Mouse (Mus musculus): ENCODE data around the gene Inpp5k.

GRCm38 (mm10) chr11:75625820-75626219 lies 5.0 kb upstream of the Inpp5k start:
- TF ChIP-seq CEBPB (IDR thresholded peaks at IDR 0.05; ENCODE audit: insufficient read depth, poor library complexity, severe bottlenecking) (no peak), MYOD1 (IDR thresholded peaks at IDR 0.05; ENCODE audit: control insufficient read depth in 1 of 3, insufficient read length in 2 of 3, low read depth in 2 of 3) (no peak), POLR2A (IDR thresholded peaks at IDR 0.05; ENCODE audit: insufficient read length, low read depth) (no peak), MYOG (IDR thresholded peaks at IDR 0.05; ENCODE audit: control insufficient read depth in 1 of 3, insufficient read depth in 1 of 3, insufficient read length in 2 of 3, low read depth in 2 of 3) (no peak), USF1 (IDR thresholded peaks at IDR 0.05; ENCODE audit: low read depth) (no peak)
